Mouse (Mus musculus) kidney, postnatal 0 days (tissue): Measurements from ENCODE around the gene Eno3. TPM values are rescaled to one million over a fixed set of nuclear protein-coding genes. Genes with fewer than 3 reads are reported as not detected.

Source experiments
- ATAC-seq: fragments of 200-750 bp; cut with Nextera tagmentation; replicated peaks from 2 replicates; pipeline ENCODE4 v1.8.0; 2017; ENCODE audit warnings: low read depth, moderate number of reproducible peaks, moderate TSS enrichment, moderate library complexity; ENCODE audit not compliant: low FRiP score
- DNase-seq: peaks from one replicate; pipeline ENCODE4 v3.0.0-alpha.2; 2016; ENCODE audit warnings: low spot score
- H3K27ac ChIP-seq: fragments of 300-500 bp; sonication (generic); 2 replicates; pipeline ENCODE4 v1.5.1; 2014; ENCODE audit warnings: mild to moderate bottlenecking
- H3K27me3 ChIP-seq: fragments of 300-500 bp; sonication (generic); 2 replicates; pipeline ENCODE4 v1.6.1; 2014; ENCODE audit warnings: low read length, mixed read lengths; ENCODE audit not compliant: insufficient read depth
- H3K36me3 ChIP-seq: fragments of 300-500 bp; sonication (generic); 2 replicates; pipeline ENCODE4 v1.6.1; 2014; ENCODE audit warnings: low read length, mixed read lengths; ENCODE audit not compliant: insufficient read depth
- H3K4me1 ChIP-seq: fragments of 300-500 bp; sonication (generic); replicated peaks from 2 replicates; pipeline ENCODE4 v1.6.1; 2014; ENCODE audit warnings: antibody characterized with exemption, low read length, mixed read lengths; ENCODE audit not compliant: insufficient read depth
- H3K4me2 ChIP-seq: fragments of 300-500 bp; sonication (generic); 2 replicates; pipeline ENCODE4 v1.6.1; 2014; ENCODE audit warnings: mild to moderate bottlenecking, low read length, moderate library complexity, mixed read lengths
- H3K4me3 ChIP-seq: fragments of 300-500 bp; sonication (generic); replicated peaks from 2 replicates; pipeline ENCODE4 v1.5.1; 2014; ENCODE audit warnings: low read depth, low read length
- H3K9ac ChIP-seq: fragments of 300-500 bp; sonication (generic); 2 replicates; pipeline ENCODE4 v1.6.1; 2014; ENCODE audit warnings: low read depth, low read length
- H3K9me3 ChIP-seq: fragments of 300-500 bp; sonication (generic); replicated peaks from 2 replicates; pipeline ENCODE4 v1.6.1; 2016; ENCODE audit warnings: low read length, inconsistent platforms, mixed read lengths
- CTCF ChIP-seq: IDR thresholded peaks from 2 replicates; pipeline ENCODE4 v1.5.1; 2016; ENCODE audit warnings: antibody characterized with exemption, low read depth, mild to moderate bottlenecking, moderate library complexity
- WGBS: fragments of 180-500 bp; shearing (Covaris S2); extraction: QIAGEN DNeasy Blood & Tissue Kit; methylation state at CpG from one replicate; pipeline ENCODE4 v1.1.7; 2014; 5-methylcytosine and 5-hydroxymethylcytosine counted together
- polyA plus RNA-seq: library from polyadenylated mRNA; unstranded; fragments of >200 nt; fragmentation: Nextera tagmentation; extraction: Ambion mirVana; gene quantifications from 2 replicates; pipeline ENCODE4 v1.2.1, GENCODE M21; 2015

The Eno3 gene
- polyA plus RNA-seq, 1 experiment from 2014 or later, result 10.0 TPM

GRCm38 (mm10) chr11:70628431-70628830 is 28.6 kb upstream of the Eno3 start:
- 49% methylated on average over 2 of the region's 2 CpGs for whole genome bisulfite sequencing
- no peak overlapping the region for H3K4me2 ChIP-seq
- H3K27ac ChIP-seq, result no peak overlapping the region
- no peaks in the 10 kb centered on the region for H3K36me3 ChIP-seq
- no peaks in the 10 kb centered on the region for H3K27me3 ChIP-seq
- H3K9me3 ChIP-seq, result no peaks in the 10 kb centered on the region
- no peak for TF ChIP-seq CTCF
- no peaks in the 10 kb centered on the region for H3K4me1 ChIP-seq
- DNase-seq (no peak), ATAC-seq (no peak)
- H3K4me3 ChIP-seq, result no peak overlapping the region
- no peak overlapping the region for H3K9ac ChIP-seq

GRCm38 (mm10) chr11:70629557-70629956 is 27.4 kb upstream of the Eno3 start:
- H3K9ac ChIP-seq, result no peak overlapping the region
- 43% methylated on average over 5 of the region's 5 CpGs for WGBS
- no peaks in the 10 kb centered on the region for H3K36me3 ChIP-seq
- no peaks in the 10 kb centered on the region for H3K27me3 ChIP-seq
- ATAC-seq (no peak), DNase-seq (peak; percentile 52)
- no peaks in the 10 kb centered on the region for H3K4me1 ChIP-seq
- no peak overlapping the region for H3K27ac ChIP-seq
- H3K4me2 ChIP-seq, result no peak overlapping the region
- H3K9me3 ChIP-seq, result no peaks in the 10 kb centered on the region
- H3K4me3 ChIP-seq, result no peak overlapping the region
- TF ChIP-seq CTCF, result peak; percentile 63

- Histone ChIP-seq H3K9ac (no peak overlapping the region), H3K9me3 (no peaks in the 10 kb centered on the region), H3K4me3 (no peak overlapping the region), H3K4me2 (no peak overlapping the region), H3K36me3 (no peaks in the 10 kb centered on the region), H3K4me1 (no peaks in the 10 kb centered on the region), H3K27ac (peak overlapping the region; percentile 56), H3K27me3 (no peaks in the 10 kb centered on the region)
- WGBS, result 63% methylated on average over 7 of the region's 7 CpGs
- no peak for DNase-seq
- no peak for ATAC-seq
- no peak for TF ChIP-seq CTCF
These were observed 26.9 kb upstream of the Eno3 start for GRCm38 (mm10) chr11:70630129-70630528.

GRCm38 (mm10) chr11:70635601-70636000 is 21.4 kb upstream of the Eno3 start:
- no peak for ATAC-seq
- Histone ChIP-seq H3K4me2 (no peak overlapping the region), H3K36me3 (no peaks in the 10 kb centered on the region), H3K27ac (no peak overlapping the region), H3K9ac (no peak overlapping the region), H3K4me1 (no peaks in the 10 kb centered on the region; the same call in 1 of the 2 replicates), H3K27me3 (no peaks in the 10 kb centered on the region), H3K9me3 (no peaks in the 10 kb centered on the region), H3K4me3 (no peak overlapping the region)
- 74% methylated on average over 4 of the region's 4 CpGs for WGBS
- no peak for DNase-seq
- no peak for TF ChIP-seq CTCF

- H3K4me1 ChIP-seq, result no peaks in the 10 kb centered on the region; the same call in 1 of the 2 replicates
- no peak overlapping the region for H3K4me2 ChIP-seq
- H3K9ac ChIP-seq, result no peak overlapping the region
- DNase-seq, result no peak
- no peak overlapping the region for H3K27ac ChIP-seq
- no peak overlapping the region for H3K4me3 ChIP-seq
- no peaks in the 10 kb centered on the region for H3K9me3 ChIP-seq
- no peaks in the 10 kb centered on the region for H3K27me3 ChIP-seq
- no peaks in the 10 kb centered on the region for H3K36me3 ChIP-seq
- WGBS, result 100% methylated on average over 1 of the region's 1 CpGs
- ATAC-seq, result no peak
- TF ChIP-seq CTCF, result no peak
These were observed 19.2 kb upstream of the Eno3 start for GRCm38 (mm10) chr11:70637764-70638163.

GRCm38 (mm10) chr11:70638293-70638692 is 18.7 kb upstream of the Eno3 start:
- no peaks in the 10 kb centered on the region; the same call in 1 of the 2 replicates for H3K4me1 ChIP-seq
- no peak for DNase-seq
- WGBS, result 94% methylated on average over 1 of the region's 1 CpGs
- no peaks in the 10 kb centered on the region for H3K27me3 ChIP-seq
- H3K4me3 ChIP-seq, result no peak overlapping the region
- ATAC-seq, result no peak
- H3K27ac ChIP-seq, result no peak overlapping the region
- no peak overlapping the region for H3K4me2 ChIP-seq
- H3K9me3 ChIP-seq, result no peaks in the 10 kb centered on the region
- H3K9ac ChIP-seq, result no peak overlapping the region
- TF ChIP-seq CTCF, result no peak
- no peaks in the 10 kb centered on the region for H3K36me3 ChIP-seq

GRCm38 (mm10) chr11:70638714-70639278 is 18.2 kb upstream of the Eno3 start, which contains the start of gene Gp1ba:
Gp1ba (plus strand) TSS chr11:70639122.
- H3K4me2 ChIP-seq, result no peak within 1 kb of the TSS
- no peak for DNase-seq

More at GRCm38 (mm10) chr11:70638714-70639278, 18.2 kb upstream of the Eno3 start, which contains the start of gene Gp1ba:
- Histone ChIP-seq H3K36me3 (no peaks in the 10 kb centered on the region), H3K27ac (no peak within 1 kb of the TSS), H3K9me3 (no peaks in the 10 kb centered on the region), H3K9ac (no peak within 1 kb of the TSS), H3K27me3 (no peaks in the 10 kb centered on the region), H3K4me1 (no peaks in the 10 kb centered on the region; the same call in 1 of the 2 replicates), H3K4me3 (no peak within 1 kb of the TSS)
- WGBS, result 44% methylated on average over 5 of the region's 5 CpGs
- no peak for TF ChIP-seq CTCF
- no peak for ATAC-seq
